Comparison of ENCODE assay signal across 13 mouse cellular contexts in genomic region chr7:16761630-16762029, GRCm38 (mm10). TPM values are rescaled to one million over a fixed set of nuclear protein-coding genes. Genes with fewer than 3 reads are reported as not detected.
DNase-seq lines count a peak whose midpoint lies in the region; ATAC-seq lines count a peak whose summit lies in the region.
"Had no signal": no experiment of that assay in that cellular context is flagged by ENCODE, and none has a peak within 500 bp of the region (broad histone marks: within the 10 kb centered on the region; RNA-seq: fewer than 3 reads in every experiment).

No protein-coding gene starts in this region.

- H3K9me3 ChIP-seq in hindbrain, embryonic 12.5 days (replicated peaks) = no peaks in the 10 kb centered on the region
- no peaks in the 10 kb centered on the region for H3K9me3 ChIP-seq in hindbrain, embryonic 11.5 days (ENCODE audit: control insufficient read depth, low read length)
- H3K9me3 ChIP-seq in lung, embryonic 16.5 days (ENCODE audit: control insufficient read depth, low read length) = no peaks in the 10 kb centered on the region
- H3K9me3 ChIP-seq in limb, embryonic 10.5 days (replicated peaks) = no peaks in the 10 kb centered on the region
- H3K9me3 ChIP-seq in stomach, embryonic 15.5 days = no peaks in the 10 kb centered on the region
- H3K9me3 ChIP-seq: embryonic facial prominence, embryonic 13.5 days had no signal

- 43% methylated on average over 5 of the region's 5 CpGs for WGBS in hindbrain, embryonic 12.5 days
- 57% methylated on average over 5 of the region's 5 CpGs for WGBS in hindbrain, embryonic 11.5 days
- WGBS in lung, embryonic 16.5 days = 41% methylated on average over 5 of the region's 5 CpGs
- WGBS in limb, embryonic 10.5 days = 57% methylated on average over 5 of the region's 5 CpGs
- 41% methylated on average over 5 of the region's 5 CpGs for WGBS in stomach, embryonic 15.5 days

- H3K27me3 ChIP-seq in hindbrain, embryonic 12.5 days = no peaks in the 10 kb centered on the region
- H3K27me3 ChIP-seq in hindbrain, embryonic 11.5 days (ENCODE audit: control insufficient read depth, insufficient read depth, low read length) = no peaks in the 10 kb centered on the region
- H3K27me3 ChIP-seq in lung, embryonic 16.5 days (ENCODE audit: control insufficient read depth, insufficient read depth, low read depth, low read length) = no peaks in the 10 kb centered on the region
- H3K27me3 ChIP-seq in limb, embryonic 10.5 days (ENCODE audit: low read depth, poor library complexity, severe bottlenecking) = no peaks in the 10 kb centered on the region
- H3K27me3 ChIP-seq in stomach, embryonic 15.5 days (replicated peaks) = no peaks in the 10 kb centered on the region
- H3K27me3 ChIP-seq: embryonic facial prominence, embryonic 13.5 days had no signal

- no peak overlapping the region for H3K9ac ChIP-seq in hindbrain, embryonic 12.5 days
- H3K9ac ChIP-seq in hindbrain, embryonic 11.5 days (ENCODE audit: low read depth, low read length) = no peak overlapping the region
- peak overlapping the region; percentile 35; the same call in 1 of the 2 replicates for H3K9ac ChIP-seq in lung, embryonic 16.5 days (ENCODE audit: low read length)
- no peak overlapping the region for H3K9ac ChIP-seq in stomach, embryonic 15.5 days
- H3K9ac ChIP-seq: embryonic facial prominence, embryonic 13.5 days had no signal

- H3K4me1 ChIP-seq in hindbrain, embryonic 12.5 days = peaks cover 3% of the 10 kb centered on the region; the same call in 1 of the 2 replicates
- H3K4me1 ChIP-seq in hindbrain, embryonic 11.5 days (replicated peaks; ENCODE audit: control insufficient read depth, insufficient read depth, low read length) = no peaks in the 10 kb centered on the region
- H3K4me1 ChIP-seq in lung, embryonic 16.5 days (replicated peaks; ENCODE audit: control insufficient read depth, insufficient read depth, low read length) = peaks cover 19% of the 10 kb centered on the region
- peaks cover 33% of the 10 kb centered on the region for H3K4me1 ChIP-seq in limb, embryonic 10.5 days
- H3K4me1 ChIP-seq in stomach, embryonic 15.5 days = peaks cover 9% of the 10 kb centered on the region

- ATAC-seq in hindbrain, embryonic 12.5 days (ENCODE audit: low FRiP score) = no peak
- no peak for ATAC-seq in hindbrain, embryonic 11.5 days (ENCODE audit: low FRiP score)
- ATAC-seq in lung, embryonic 16.5 days (ENCODE audit: low read depth) = no peak
- no peak for ATAC-seq in stomach, embryonic 15.5 days (ENCODE audit: insufficient read depth, low FRiP score, low read depth)
- ATAC-seq in CD4-positive, CD25-positive, alpha-beta regulatory T cell, adult 4 months = no peak

- no peak overlapping the region for H3K4me2 ChIP-seq in hindbrain, embryonic 12.5 days (replicated peaks)
- no peak overlapping the region; the same call in 1 of the 2 replicates for H3K4me2 ChIP-seq in hindbrain, embryonic 11.5 days (replicated peaks; ENCODE audit: low read depth, low read length)
- no peak overlapping the region for H3K4me2 ChIP-seq in lung, embryonic 16.5 days (ENCODE audit: low read depth, low read length)
- no peak overlapping the region for H3K4me2 ChIP-seq in stomach, embryonic 15.5 days
- H3K4me2 ChIP-seq: embryonic facial prominence, embryonic 13.5 days had no signal

- DNase-seq in hindbrain, embryonic 11.5 days (ENCODE audit: low spot score) = no peak
- DNase-seq in lung, adult 18-20 months = no peak
- DNase-seq in limb, embryonic 10.5 days (ENCODE audit: low spot score) = no peak
- DNase-seq in B cell, adult 2 months = no peak
- DNase-seq: cerebellum, postnatal 14 days; spleen, adult 18-20 months; thymus, postnatal 4 days had no signal

- no peaks in the 10 kb centered on the region for H3K36me3 ChIP-seq in hindbrain, embryonic 12.5 days
- H3K36me3 ChIP-seq in hindbrain, embryonic 11.5 days (ENCODE audit: control insufficient read depth, insufficient read depth, low read length) = no peaks in the 10 kb centered on the region
- H3K36me3 ChIP-seq in lung, embryonic 16.5 days (ENCODE audit: control insufficient read depth, insufficient read depth, low read length) = no peaks in the 10 kb centered on the region
- no peaks in the 10 kb centered on the region for H3K36me3 ChIP-seq in limb, embryonic 10.5 days
- H3K36me3 ChIP-seq in stomach, embryonic 15.5 days = no peaks in the 10 kb centered on the region
- H3K36me3 ChIP-seq: embryonic facial prominence, embryonic 13.5 days had no signal

- no peak overlapping the region for H3K4me3 ChIP-seq in hindbrain, embryonic 12.5 days
- H3K4me3 ChIP-seq in hindbrain, embryonic 11.5 days (ENCODE audit: low read depth, low read length) = no peak overlapping the region
- H3K4me3 ChIP-seq in lung, embryonic 16.5 days (ENCODE audit: low read length) = no peak overlapping the region
- no peak overlapping the region for H3K4me3 ChIP-seq in limb, embryonic 10.5 days
- H3K4me3 ChIP-seq in stomach, embryonic 15.5 days (replicated peaks) = no peak overlapping the region
- H3K4me3 ChIP-seq: embryonic facial prominence, embryonic 13.5 days; megakaryocyte, embryonic 14.5 days had no signal

- 0 out of 2 replicates have a peak overlapping the region, but pooled peaks have one; percentile 12 for H3K27ac ChIP-seq in hindbrain, embryonic 12.5 days
- no peak overlapping the region for H3K27ac ChIP-seq in hindbrain, embryonic 11.5 days (ENCODE audit: low read depth, low read length)
- peak overlapping the region; percentile 69 for H3K27ac ChIP-seq in lung, embryonic 16.5 days (ENCODE audit: low read length)
- peak overlapping the region; percentile 77; the same call in 1 of the 2 replicates for H3K27ac ChIP-seq in limb, embryonic 10.5 days
- H3K27ac ChIP-seq in stomach, embryonic 15.5 days = peak overlapping the region; percentile 65; the same call in 1 of the 2 replicates
- H3K27ac ChIP-seq: embryonic facial prominence, embryonic 13.5 days had no signal

RNA-seq across cellular contexts. Expression of gene Slc1a5, which starts 19.5 kb away (rescaled TPM):
- polyA plus RNA-seq in hindbrain, embryonic 12.5 days (2016; fragmentation: Nextera tagmentation; extraction: Ambion mirVana) = 20.2 and 20.5 TPM in 2 replicates
- 15.0 and 15.1 TPM in 2 replicates for polyA plus RNA-seq in hindbrain, embryonic 11.5 days (2014; fragmentation: Nextera tagmentation; extraction: Ambion mirVana)
- 46.7 and 47.2 TPM in 2 replicates for polyA plus RNA-seq in lung, embryonic 16.5 days (2015; fragmentation: Nextera tagmentation; extraction: Ambion mirVana)
- polyA plus RNA-seq in limb, embryonic 10.5 days (2016; fragmentation: Nextera tagmentation; extraction: Ambion mirVana) = 48.3 and 48.7 TPM in 2 replicates
- 64.2 and 66.3 TPM in 2 replicates for polyA plus RNA-seq in stomach, embryonic 15.5 days (2015; fragmentation: Nextera tagmentation; extraction: Ambion mirVana)
- 100 to 1,000 TPM; 142 to 182 TPM for polyA plus RNA-seq in CD4-positive, CD25-positive, alpha-beta regulatory T cell, adult 4 months (2017; shearing (Covaris generic))

RNA-seq across cellular contexts. Expression of gene Ap2s1, which starts 23.4 kb away (rescaled TPM):
- 262 and 292 TPM in 2 replicates for polyA plus RNA-seq in hindbrain, embryonic 12.5 days (2016; fragmentation: Nextera tagmentation; extraction: Ambion mirVana)
- polyA plus RNA-seq in hindbrain, embryonic 11.5 days (2014; fragmentation: Nextera tagmentation; extraction: Ambion mirVana) = 298 and 307 TPM in 2 replicates
- 275 and 283 TPM in 2 replicates for polyA plus RNA-seq in lung, embryonic 16.5 days (2015; fragmentation: Nextera tagmentation; extraction: Ambion mirVana)
- polyA plus RNA-seq in limb, embryonic 10.5 days (2016; fragmentation: Nextera tagmentation; extraction: Ambion mirVana) = 250 and 252 TPM in 2 replicates
- 251 and 272 TPM in 2 replicates for polyA plus RNA-seq in stomach, embryonic 15.5 days (2015; fragmentation: Nextera tagmentation; extraction: Ambion mirVana)
- polyA plus RNA-seq in CD4-positive, CD25-positive, alpha-beta regulatory T cell, adult 4 months (2017; shearing (Covaris generic)) = 10 to 100 TPM; 60.7 to 73.1 TPM

RNA-seq across cellular contexts. Expression of gene Ceacam9, which starts 39.9 kb away (rescaled TPM):
- not detected in 2 replicates for polyA plus RNA-seq in hindbrain, embryonic 12.5 days (2016; fragmentation: Nextera tagmentation; extraction: Ambion mirVana)
- polyA plus RNA-seq in hindbrain, embryonic 11.5 days (2014; fragmentation: Nextera tagmentation; extraction: Ambion mirVana) = not detected in 2 replicates
- not detected in 2 replicates for polyA plus RNA-seq in lung, embryonic 16.5 days (2015; fragmentation: Nextera tagmentation; extraction: Ambion mirVana)
- polyA plus RNA-seq in limb, embryonic 10.5 days (2016; fragmentation: Nextera tagmentation; extraction: Ambion mirVana) = not detected in 2 replicates
- not detected in 2 replicates for polyA plus RNA-seq in stomach, embryonic 15.5 days (2015; fragmentation: Nextera tagmentation; extraction: Ambion mirVana)
- not detected for polyA plus RNA-seq in CD4-positive, CD25-positive, alpha-beta regulatory T cell, adult 4 months (2017; shearing (Covaris generic))
- polyA plus RNA-seq: embryonic facial prominence, embryonic 13.5 days had no signal

RNA-seq across cellular contexts. Expression of gene Strn4, which starts 54.1 kb away (rescaled TPM):
- 180 and 183 TPM in 2 replicates for polyA plus RNA-seq in hindbrain, embryonic 12.5 days (2016; fragmentation: Nextera tagmentation; extraction: Ambion mirVana)
- polyA plus RNA-seq in hindbrain, embryonic 11.5 days (2014; fragmentation: Nextera tagmentation; extraction: Ambion mirVana) = 112 and 130 TPM in 2 replicates
- polyA plus RNA-seq in lung, embryonic 16.5 days (2015; fragmentation: Nextera tagmentation; extraction: Ambion mirVana) = 87.1 and 92.1 TPM in 2 replicates
- 130 and 145 TPM in 2 replicates for polyA plus RNA-seq in limb, embryonic 10.5 days (2016; fragmentation: Nextera tagmentation; extraction: Ambion mirVana)
- 87.2 and 89.4 TPM in 2 replicates for polyA plus RNA-seq in stomach, embryonic 15.5 days (2015; fragmentation: Nextera tagmentation; extraction: Ambion mirVana)
- polyA plus RNA-seq in CD4-positive, CD25-positive, alpha-beta regulatory T cell, adult 4 months (2017; shearing (Covaris generic)) = 10 to 100 TPM; 19.2 TPM

RNA-seq across cellular contexts. Expression of gene Fkrp, which starts 54.9 kb away (rescaled TPM):
- 38.7 and 39.1 TPM in 2 replicates for polyA plus RNA-seq in hindbrain, embryonic 12.5 days (2016; fragmentation: Nextera tagmentation; extraction: Ambion mirVana)
- 21.9 and 22.7 TPM in 2 replicates for polyA plus RNA-seq in hindbrain, embryonic 11.5 days (2014; fragmentation: Nextera tagmentation; extraction: Ambion mirVana)
- polyA plus RNA-seq in lung, embryonic 16.5 days (2015; fragmentation: Nextera tagmentation; extraction: Ambion mirVana) = 28.1 and 28.9 TPM in 2 replicates
- 27.2 and 33.1 TPM in 2 replicates for polyA plus RNA-seq in limb, embryonic 10.5 days (2016; fragmentation: Nextera tagmentation; extraction: Ambion mirVana)
- polyA plus RNA-seq in stomach, embryonic 15.5 days (2015; fragmentation: Nextera tagmentation; extraction: Ambion mirVana) = 28.4 and 29.1 TPM in 2 replicates
- polyA plus RNA-seq in CD4-positive, CD25-positive, alpha-beta regulatory T cell, adult 4 months (2017; shearing (Covaris generic)) = 10 to 100 TPM in 1 of 2 experiments, 1 to 10 TPM in 1; 6.8 to 11.2 TPM
